Mouse (Mus musculus): ENCODE measurements around the gene Arl14ep. TPM values are rescaled to one million over a fixed set of nuclear protein-coding genes. Genes with fewer than 3 reads are reported as not detected.
"Not testable (repeated sequence)": the region's sequence is repeated elsewhere in the genome, so short reads cannot be mapped to it uniquely, and the experiment has no call there.

The Arl14ep gene
- total RNA-seq (2017), result 31.0 and 31.8 TPM in 2 replicates

DNA sequence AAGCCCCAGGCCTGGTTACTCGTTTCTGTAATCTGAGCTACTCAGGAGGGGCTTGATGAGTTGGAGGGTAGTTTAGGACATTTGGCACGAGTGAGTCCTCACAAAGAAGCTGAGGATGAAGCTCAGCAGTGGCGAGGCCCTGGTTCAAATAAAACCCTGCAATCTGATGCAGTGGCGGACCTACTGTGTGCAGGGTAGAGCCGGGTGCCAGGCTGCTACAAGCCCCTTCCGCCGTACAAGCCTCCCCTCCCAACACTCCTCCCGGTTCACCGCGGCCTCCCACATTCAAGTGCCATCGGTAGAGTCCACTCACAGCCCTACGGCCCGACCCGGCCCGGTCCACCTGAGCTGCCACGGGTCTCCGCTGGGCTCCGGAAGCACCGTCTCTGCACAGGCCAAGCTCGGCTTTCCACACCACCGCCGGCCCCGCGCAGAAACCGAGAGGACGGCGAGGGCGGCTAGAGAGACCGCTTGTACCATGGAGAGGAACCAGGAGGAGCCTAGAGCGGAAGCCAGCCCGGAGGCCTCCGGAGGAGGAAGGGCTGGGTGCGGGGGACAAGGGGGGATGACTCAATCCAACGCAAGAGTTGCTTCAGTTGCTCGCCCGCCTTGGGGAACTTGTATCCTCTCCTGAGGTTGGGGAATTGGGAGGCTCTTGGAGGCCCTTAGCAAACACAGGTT, at the start of gene Arl14ep:
Gene Arl14ep, minus strand, starts transcription at position 466 of the 681 bp plus-strand sequence.
- ATAC-seq (replicated peaks in 1 of 2; ENCODE audit: insufficient read depth in 1 of 2, low FRiP score in 2 of 2, low TSS enrichment in 1 of 2, low read depth in 1 of 2, poor library complexity in 2 of 2, severe bottlenecking in 2 of 2), result peak; percentile 99 to 100

DNA sequence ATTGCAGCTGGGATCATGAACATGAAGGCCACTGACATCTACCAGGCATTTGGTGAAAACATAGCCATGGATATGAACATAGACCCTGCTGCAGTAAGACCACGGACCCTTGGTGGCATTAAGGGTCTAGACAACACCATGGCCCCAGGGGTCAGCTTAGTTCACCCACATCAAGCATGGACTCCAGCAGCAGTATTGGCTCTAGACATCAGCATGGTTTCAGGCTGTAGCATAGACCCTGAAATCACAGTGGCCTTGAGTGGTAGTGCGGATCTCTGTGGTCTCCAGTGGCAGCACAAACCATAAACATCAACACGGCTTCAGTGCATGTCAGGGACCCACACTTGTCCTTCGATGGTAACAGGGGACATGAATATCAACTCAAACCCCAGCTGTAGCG, 48.5 kb upstream of the Arl14ep start:
- no peak for ATAC-seq (replicated peaks in 1 of 2; ENCODE audit: insufficient read depth in 1 of 2, low FRiP score in 2 of 2, low TSS enrichment in 1 of 2, low read depth in 1 of 2, poor library complexity in 2 of 2, severe bottlenecking in 2 of 2)

GRCm38 (mm10) chr2:107019331-107019730, 45.1 kb upstream of the Arl14ep start:
- no peak for ATAC-seq (replicated peaks in 1 of 2; ENCODE audit: insufficient read depth in 1 of 2, low FRiP score in 2 of 2, low TSS enrichment in 1 of 2, low read depth in 1 of 2, poor library complexity in 2 of 2, severe bottlenecking in 2 of 2)

- no peak for ATAC-seq (replicated peaks in 1 of 2; ENCODE audit: insufficient read depth in 1 of 2, low FRiP score in 2 of 2, low TSS enrichment in 1 of 2, low read depth in 1 of 2, poor library complexity in 2 of 2, severe bottlenecking in 2 of 2)
Observed at GRCm38 (mm10) chr2:107013161-107013560, 38.9 kb upstream of the Arl14ep start.

DNA sequence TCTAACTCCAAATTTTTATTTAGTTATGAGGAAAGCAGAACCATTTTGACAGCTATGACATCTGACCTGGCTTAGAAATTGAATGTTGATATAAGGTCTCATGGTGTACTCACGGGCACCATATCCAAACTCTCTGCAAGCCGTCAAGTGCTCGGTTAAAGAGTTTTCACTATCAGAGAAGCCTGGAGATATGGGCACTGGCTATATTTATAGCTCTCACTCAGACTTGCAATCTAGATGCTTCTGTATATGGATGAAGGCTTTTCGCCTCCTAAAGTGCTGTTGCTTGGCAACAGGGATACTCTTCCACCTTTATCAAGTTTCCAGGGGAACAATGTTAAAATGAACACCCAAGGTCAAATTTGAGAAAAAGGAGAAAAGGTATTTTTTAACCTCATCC, 38.1 kb upstream of the Arl14ep start:
- ATAC-seq (replicated peaks in 1 of 2; ENCODE audit: insufficient read depth in 1 of 2, low FRiP score in 2 of 2, low TSS enrichment in 1 of 2, low read depth in 1 of 2, poor library complexity in 2 of 2, severe bottlenecking in 2 of 2), result no peak

DNA sequence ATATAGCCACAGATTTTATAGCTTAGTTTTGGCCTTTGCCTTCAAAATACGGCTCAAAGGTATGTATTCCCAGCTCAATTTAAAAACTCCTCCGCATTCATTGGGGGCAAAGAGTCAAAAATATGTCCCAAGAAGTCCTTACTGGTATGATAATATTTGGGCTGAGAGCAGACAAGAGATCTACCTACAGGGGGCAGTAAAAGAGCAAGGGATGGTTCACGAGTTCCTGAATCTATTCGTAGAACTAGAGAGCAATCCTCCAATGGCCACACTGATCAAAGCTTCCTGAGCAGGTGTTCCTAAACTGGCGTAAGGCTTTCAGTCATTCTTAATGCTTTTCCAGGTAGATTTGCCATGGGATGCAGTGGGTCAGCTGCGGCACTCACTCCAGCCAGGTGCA, 35.9 kb upstream of the Arl14ep start:
- ATAC-seq (replicated peaks in 1 of 2; ENCODE audit: insufficient read depth in 1 of 2, low FRiP score in 2 of 2, low TSS enrichment in 1 of 2, low read depth in 1 of 2, poor library complexity in 2 of 2, severe bottlenecking in 2 of 2), result no peak

DNA sequence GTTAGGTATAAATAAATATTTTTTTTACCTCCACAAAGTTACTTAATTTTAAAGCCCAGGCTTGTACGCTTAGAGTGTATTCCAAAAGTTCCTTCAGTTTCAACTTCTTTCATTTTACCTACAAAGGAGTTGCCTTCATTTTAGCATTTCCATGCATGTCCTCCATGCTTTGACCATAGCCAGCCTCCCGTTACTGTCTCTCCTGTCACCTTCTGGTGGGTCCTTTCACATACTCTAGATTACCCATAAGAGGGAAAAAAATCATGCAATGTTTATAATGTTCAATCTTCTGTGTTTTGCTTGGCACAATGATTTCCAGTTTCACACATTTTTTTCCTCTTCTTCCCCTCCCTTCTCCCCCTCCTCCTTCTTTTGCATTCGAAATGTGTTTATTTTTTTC, 32.2 kb upstream of the Arl14ep start:
- no peak for ATAC-seq (replicated peaks in 1 of 2; ENCODE audit: insufficient read depth in 1 of 2, low FRiP score in 2 of 2, low TSS enrichment in 1 of 2, low read depth in 1 of 2, poor library complexity in 2 of 2, severe bottlenecking in 2 of 2)

- not testable (repeated sequence) for ATAC-seq (replicated peaks in 1 of 2; ENCODE audit: insufficient read depth in 1 of 2, low FRiP score in 2 of 2, low TSS enrichment in 1 of 2, low read depth in 1 of 2, poor library complexity in 2 of 2, severe bottlenecking in 2 of 2)
Observed at GRCm38 (mm10) chr2:107005876-107006275, 31.7 kb upstream of the Arl14ep start.

DNA sequence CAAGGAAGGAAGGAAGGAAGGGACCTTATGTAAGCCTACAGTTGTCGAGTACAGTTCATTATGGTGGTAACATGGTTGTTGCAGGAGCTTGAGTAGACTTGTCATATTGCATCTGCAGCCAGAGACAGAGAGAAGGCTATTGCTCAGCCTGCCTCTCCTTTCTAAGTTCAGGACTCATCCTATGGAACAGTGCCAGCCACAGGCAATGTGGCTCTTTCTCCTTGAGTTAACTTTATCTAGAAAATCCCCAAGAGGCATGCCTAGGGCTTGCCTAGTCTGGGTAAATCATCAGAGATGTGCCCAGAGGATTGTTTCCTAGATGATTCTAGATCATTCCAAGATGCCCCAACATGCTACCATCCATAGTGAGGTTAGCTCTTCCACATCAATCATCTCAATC, 17.0 kb upstream of the Arl14ep start:
- no peak for ATAC-seq (replicated peaks in 1 of 2; ENCODE audit: insufficient read depth in 1 of 2, low FRiP score in 2 of 2, low TSS enrichment in 1 of 2, low read depth in 1 of 2, poor library complexity in 2 of 2, severe bottlenecking in 2 of 2)

- no peak for ATAC-seq (replicated peaks in 1 of 2; ENCODE audit: insufficient read depth in 1 of 2, low FRiP score in 2 of 2, low TSS enrichment in 1 of 2, low read depth in 1 of 2, poor library complexity in 2 of 2, severe bottlenecking in 2 of 2)
Observed at GRCm38 (mm10) chr2:106984945-106985344, 10.7 kb upstream of the Arl14ep start.

- ATAC-seq (replicated peaks in 1 of 2; ENCODE audit: insufficient read depth in 1 of 2, low FRiP score in 2 of 2, low TSS enrichment in 1 of 2, low read depth in 1 of 2, poor library complexity in 2 of 2, severe bottlenecking in 2 of 2), result no peak
Observed at GRCm38 (mm10) chr2:106982503-106982902, 8.3 kb upstream of the Arl14ep start.

DNA sequence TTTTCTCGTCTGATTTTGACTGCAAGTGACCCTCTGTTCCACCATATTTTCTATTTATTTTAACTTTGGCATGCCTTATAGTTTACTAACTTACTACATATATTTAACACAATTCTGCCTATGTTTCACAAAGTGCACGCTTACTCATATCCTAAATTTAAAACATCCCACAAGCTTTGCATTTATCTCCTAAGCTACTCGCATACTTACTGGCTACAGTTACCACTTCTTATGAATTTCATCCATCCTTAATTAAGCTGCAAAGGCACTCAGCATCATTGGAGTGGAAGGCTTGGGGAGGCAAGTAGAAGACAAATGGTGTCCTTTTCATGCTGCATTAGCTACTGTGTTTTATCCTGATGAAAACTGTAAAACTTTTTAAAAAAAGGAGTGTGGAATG, 2.2 kb upstream of the Arl14ep start:
- no peak for ATAC-seq (replicated peaks in 1 of 2; ENCODE audit: insufficient read depth in 1 of 2, low FRiP score in 2 of 2, low TSS enrichment in 1 of 2, low read depth in 1 of 2, poor library complexity in 2 of 2, severe bottlenecking in 2 of 2)

GRCm38 (mm10) chr2:106973332-106973958, 779 bp downstream of the Arl14ep start:
- no peak for ATAC-seq (replicated peaks in 1 of 2; ENCODE audit: insufficient read depth in 1 of 2, low FRiP score in 2 of 2, low TSS enrichment in 1 of 2, low read depth in 1 of 2, poor library complexity in 2 of 2, severe bottlenecking in 2 of 2)

GRCm38 (mm10) chr2:106972851-106973250, 1.4 kb downstream of the Arl14ep start:
- no peak for ATAC-seq (replicated peaks in 1 of 2; ENCODE audit: insufficient read depth in 1 of 2, low FRiP score in 2 of 2, low TSS enrichment in 1 of 2, low read depth in 1 of 2, poor library complexity in 2 of 2, severe bottlenecking in 2 of 2)

- no peak for ATAC-seq (replicated peaks in 1 of 2; ENCODE audit: insufficient read depth in 1 of 2, low FRiP score in 2 of 2, low TSS enrichment in 1 of 2, low read depth in 1 of 2, poor library complexity in 2 of 2, severe bottlenecking in 2 of 2)
Observed at GRCm38 (mm10) chr2:106970971-106971370, 3.3 kb downstream of the Arl14ep start.

GRCm38 (mm10) chr2:106968320-106968719, 5.9 kb downstream of the Arl14ep start:
- ATAC-seq (replicated peaks in 1 of 2; ENCODE audit: insufficient read depth in 1 of 2, low FRiP score in 2 of 2, low TSS enrichment in 1 of 2, low read depth in 1 of 2, poor library complexity in 2 of 2, severe bottlenecking in 2 of 2), result no peak

DNA sequence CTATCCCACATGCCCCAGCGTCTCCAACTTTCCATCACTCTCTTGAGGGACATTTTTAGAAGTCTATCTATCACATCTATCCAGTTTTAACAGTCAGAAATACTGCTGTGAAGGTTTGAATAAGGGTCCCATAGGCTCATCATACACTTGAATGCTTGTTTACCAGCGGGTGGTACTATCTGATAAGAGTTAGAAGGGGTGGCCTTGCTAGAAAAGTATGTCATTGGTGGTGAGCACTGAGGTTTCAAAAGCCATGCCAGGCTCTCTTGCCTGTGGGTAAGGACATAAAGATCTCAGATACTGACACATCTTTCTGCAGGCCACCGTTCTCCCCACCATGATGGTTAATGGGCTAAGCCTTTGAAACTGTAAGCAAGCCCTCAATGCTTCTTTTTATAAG, 10.7 kb downstream of the Arl14ep start:
- ATAC-seq (replicated peaks in 1 of 2; ENCODE audit: insufficient read depth in 1 of 2, low FRiP score in 2 of 2, low TSS enrichment in 1 of 2, low read depth in 1 of 2, poor library complexity in 2 of 2, severe bottlenecking in 2 of 2), result no peak

GRCm38 (mm10) chr2:106961650-106962049, 12.6 kb downstream of the Arl14ep start:
- no peak for ATAC-seq (replicated peaks in 1 of 2; ENCODE audit: insufficient read depth in 1 of 2, low FRiP score in 2 of 2, low TSS enrichment in 1 of 2, low read depth in 1 of 2, poor library complexity in 2 of 2, severe bottlenecking in 2 of 2)

- no peak for ATAC-seq (replicated peaks in 1 of 2; ENCODE audit: insufficient read depth in 1 of 2, low FRiP score in 2 of 2, low TSS enrichment in 1 of 2, low read depth in 1 of 2, poor library complexity in 2 of 2, severe bottlenecking in 2 of 2)
Observed at GRCm38 (mm10) chr2:106961066-106961465, 13.2 kb downstream of the Arl14ep start.

Measured in hematopoietic stem cell, adult 5-6 weeks (primary cell).